Mouse (Mus musculus) midbrain, postnatal 0 days (tissue): ENCODE data around the gene Grin2c. TPM values are rescaled to one million over a fixed set of nuclear protein-coding genes. Genes with fewer than 3 reads are reported as not detected.

Source experiments
- ATAC-seq: fragments of 200-750 bp; cut with Nextera tagmentation; 2 replicates; pipeline ENCODE4 v1.8.0; 2017; ENCODE audit warnings: moderate number of reproducible peaks, mild to moderate bottlenecking, moderate TSS enrichment, moderate library complexity; ENCODE audit not compliant: low FRiP score
- DNase-seq: peaks from one replicate; pipeline ENCODE4 v3.0.0-alpha.2; 2015; ENCODE audit warnings: low spot score
- H3K27ac ChIP-seq: fragments of 300-500 bp; sonication (generic); 2 replicates; pipeline ENCODE4 v1.5.1; 2014; ENCODE audit warnings: low read depth, mild to moderate bottlenecking, low read length, mixed read lengths
- H3K27me3 ChIP-seq: fragments of 300-500 bp; sonication (generic); 2 replicates; pipeline ENCODE4 v1.6.1; 2014; ENCODE audit warnings: low read length, control low read depth, mixed read lengths; ENCODE audit not compliant: insufficient read depth
- H3K36me3 ChIP-seq: fragments of 300-500 bp; sonication (generic); 2 replicates; pipeline ENCODE4 v1.6.1; 2014; ENCODE audit warnings: low read length, control low read depth, mixed read lengths; ENCODE audit not compliant: insufficient read depth
- H3K4me1 ChIP-seq: fragments of 300-500 bp; sonication (generic); 2 replicates; pipeline ENCODE4 v1.6.1; 2014; ENCODE audit warnings: mild to moderate bottlenecking, control low read depth, antibody characterized with exemption, low read length, mixed read lengths; ENCODE audit not compliant: insufficient read depth
- H3K4me2 ChIP-seq: fragments of 300-500 bp; sonication (generic); 2 replicates; pipeline ENCODE4 v1.6.1; 2014; ENCODE audit warnings: low read depth, mild to moderate bottlenecking, low read length, mixed read lengths; ENCODE audit not compliant: poor library complexity, severe bottlenecking
- H3K4me3 ChIP-seq: fragments of 300-500 bp; sonication (generic); 2 replicates; pipeline ENCODE4 v1.5.1; 2014; ENCODE audit warnings: low read depth, mild to moderate bottlenecking, low read length, moderate library complexity
- H3K9ac ChIP-seq: fragments of 300-500 bp; sonication (generic); replicated peaks from 2 replicates; pipeline ENCODE4 v1.6.1; 2014; ENCODE audit warnings: mild to moderate bottlenecking, low read length, moderate library complexity, mixed read lengths; ENCODE audit not compliant: poor library complexity, severe bottlenecking
- H3K9me3 ChIP-seq: fragments of 300-500 bp; sonication (generic); 2 replicates; pipeline ENCODE4 v1.6.1; 2016; ENCODE audit warnings: low read length, control low read depth
- CTCF ChIP-seq: IDR thresholded peaks from 2 replicates; pipeline ENCODE4 v1.5.1; 2016; ENCODE audit warnings: antibody characterized with exemption, mild to moderate bottlenecking
- WGBS: fragments of 180-500 bp; shearing (Covaris S2); extraction: QIAGEN DNeasy Blood & Tissue Kit; methylation state at CpG from one replicate; pipeline ENCODE4 v1.1.7; 2014; 5-methylcytosine and 5-hydroxymethylcytosine counted together
- polyA plus RNA-seq: library from polyadenylated mRNA; unstranded; fragments of >200 nt; fragmentation: Nextera tagmentation; extraction: Ambion mirVana; gene quantifications from 2 replicates; pipeline ENCODE4 v1.2.1, GENCODE M21; 2015
- total RNA-seq: library from RNA; depleted of rRNA; stranded (reverse); fragments of >200 nt; gene quantifications from 2 replicates; pipeline ENCODE4 v1.2.3, GENCODE M21; 2014

Gene Grin2c
- total and polyA plus RNA-seq, 2 experiments from 2014 or later, result 0.59 to 4.1 TPM

GRCm38 (mm10) chr11:115266400-115266778, 654 bp downstream of the Grin2c start:
- H3K27me3 ChIP-seq, result peaks cover 61% of the 10 kb centered on the region
- H3K4me2 ChIP-seq, result peak overlapping the region; percentile 72
- H3K27ac ChIP-seq, result no peak overlapping the region
- H3K4me1 ChIP-seq, result peaks cover 7% of the 10 kb centered on the region; the same call in 1 of the 2 replicates
- peaks cover 19% of the 10 kb centered on the region for H3K36me3 ChIP-seq
- H3K9me3 ChIP-seq, result no peaks in the 10 kb centered on the region
- no peak for TF ChIP-seq CTCF
- DNase-seq (no peak), ATAC-seq (no peak)
- peak overlapping the region; percentile 35 for H3K4me3 ChIP-seq
- WGBS, result 2% methylated on average over 21 of the region's 22 CpGs
- peak overlapping the region; percentile 46 for H3K9ac ChIP-seq

- H3K27me3 ChIP-seq, result peaks cover 66% of the 10 kb centered on the region
- peaks cover 18% of the 10 kb centered on the region for H3K36me3 ChIP-seq
- peak overlapping the region; percentile 35; the same call in 1 of the 2 replicates for H3K4me3 ChIP-seq
- no peak for ATAC-seq
- H3K9ac ChIP-seq, result no peak overlapping the region
- WGBS, result 4% methylated on average over 20 of the region's 20 CpGs
- H3K27ac ChIP-seq, result no peak overlapping the region
- no peaks in the 10 kb centered on the region for H3K9me3 ChIP-seq
- TF ChIP-seq CTCF, result no peak
- no peak overlapping the region for H3K4me2 ChIP-seq
- DNase-seq, result no peak
- H3K4me1 ChIP-seq, result peaks cover 7% of the 10 kb centered on the region; the same call in 1 of the 2 replicates
These were observed 1.2 kb downstream of the Grin2c start for GRCm38 (mm10) chr11:115265771-115266399.

DNA sequence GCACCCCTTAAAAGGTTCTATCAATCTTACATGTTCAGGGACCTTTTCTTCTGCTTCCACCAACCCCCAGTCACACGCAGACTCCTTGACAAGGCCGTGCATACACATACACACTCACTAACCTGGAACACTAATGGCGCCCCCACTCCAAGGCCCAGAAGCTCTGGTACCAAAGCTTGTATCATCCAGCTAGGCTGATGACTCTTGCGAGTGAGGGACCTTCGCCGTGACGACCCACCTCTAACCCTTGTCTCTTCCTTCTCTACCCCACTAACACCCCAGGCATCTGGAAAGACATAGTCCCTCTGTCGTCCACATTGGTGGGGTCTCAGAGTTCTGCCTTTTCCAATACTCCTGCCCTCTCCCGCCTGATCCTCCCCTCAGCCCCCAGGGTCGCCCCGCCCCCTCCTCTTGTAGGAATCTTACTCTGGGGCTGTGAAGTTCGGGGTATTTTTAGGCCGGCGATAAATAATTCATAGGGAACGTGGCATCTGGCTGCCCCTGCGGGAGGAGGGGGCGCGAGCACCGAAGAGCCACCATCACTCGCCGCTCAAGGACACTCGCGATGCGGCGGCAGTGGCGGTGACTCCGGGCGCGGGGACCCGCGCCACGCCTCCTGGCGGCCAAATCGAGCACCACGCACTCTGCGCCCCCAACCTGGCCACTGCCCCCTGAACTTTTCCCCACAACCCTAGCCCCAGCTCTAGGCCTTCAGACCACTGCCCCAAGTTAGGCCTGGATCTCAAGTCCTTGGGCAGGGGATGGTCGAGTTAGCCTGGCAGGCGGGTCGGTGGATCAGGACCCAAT, 2.0 kb downstream of the Grin2c start:
- 7% methylated on average over 39 of the region's 39 CpGs for WGBS
- peak; percentile 67 for TF ChIP-seq CTCF
- no peak for ATAC-seq

GRCm38 (mm10) chr11:115264136-115264861, 2.7 kb downstream of the Grin2c start:
- Histone ChIP-seq H3K9ac (no peak overlapping the region), H3K4me3 (no peak overlapping the region), H3K4me2 (no peak overlapping the region), H3K36me3 (peaks cover 14% of the 10 kb centered on the region), H3K4me1 (peaks cover 7% of the 10 kb centered on the region; the same call in 1 of the 2 replicates), H3K27ac (no peak overlapping the region), H3K27me3 (peaks cover 72% of the 10 kb centered on the region), H3K9me3 (no peaks in the 10 kb centered on the region)
- 65% methylated on average over 7 of the region's 7 CpGs for WGBS
- ATAC-seq (no peak), DNase-seq (no peak)
- TF ChIP-seq CTCF, result no peak

More for the DNA sequence above, 2.0 kb downstream of the Grin2c start:
- Histone ChIP-seq H3K27ac (no peak overlapping the region), H3K9ac (no peak overlapping the region), H3K4me3 (0 out of 2 replicates have a peak overlapping the region, but pooled peaks have one; percentile 1), H3K4me2 (peak overlapping the region; percentile 36), H3K27me3 (peaks cover 72% of the 10 kb centered on the region), H3K9me3 (no peaks in the 10 kb centered on the region), H3K4me1 (peaks cover 7% of the 10 kb centered on the region; the same call in 1 of the 2 replicates), H3K36me3 (peaks cover 18% of the 10 kb centered on the region)
- peak; percentile 42 for DNase-seq

DNA sequence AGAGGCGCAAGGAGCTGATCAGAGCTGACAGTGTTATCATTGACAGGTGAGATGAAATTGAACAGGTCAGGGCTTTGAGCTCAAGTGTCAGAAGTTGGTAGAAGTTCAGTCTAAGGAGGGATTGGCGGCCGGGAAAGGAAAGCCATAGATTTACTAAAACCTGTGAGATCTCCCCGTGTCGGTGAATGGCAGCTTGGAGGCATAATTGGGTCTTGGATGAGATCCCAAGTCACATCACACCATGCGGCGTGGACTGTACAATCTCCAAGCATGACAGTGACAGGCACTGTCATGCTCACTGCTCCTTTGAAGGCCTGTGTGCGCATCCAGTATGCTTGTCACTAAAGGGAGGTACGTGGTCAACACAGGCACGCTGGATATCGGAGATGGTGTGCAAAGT, 4.1 kb downstream of the Grin2c start:
- WGBS, result 80% methylated on average over 11 of the region's 11 CpGs
- Histone ChIP-seq H3K9ac (no peak overlapping the region), H3K27ac (no peak overlapping the region), H3K9me3 (no peaks in the 10 kb centered on the region), H3K36me3 (peaks cover under 1% of the 10 kb centered on the region; the same call in 1 of the 2 replicates), H3K4me3 (no peak overlapping the region), H3K27me3 (peaks cover 75% of the 10 kb centered on the region), H3K4me2 (no peak overlapping the region), H3K4me1 (peaks cover 7% of the 10 kb centered on the region; the same call in 1 of the 2 replicates)
- DNase-seq (peak; percentile 52), ATAC-seq (no peak)
- TF ChIP-seq CTCF, result no peak
